Mouse (Mus musculus) testis, adult 2 months (tissue): ENCODE data around the gene Gm5431. TPM values are rescaled to one million over a fixed set of nuclear protein-coding genes. Genes with fewer than 3 reads are reported as not detected.

Source experiments
- H3K27ac ChIP-seq: fragments of 200-500 bp; 2 replicates; pipeline ENCODE4 v1.5.1; 2012; ENCODE audit warnings: low read depth, low read length; ENCODE audit not compliant: control insufficient read depth, insufficient read depth
- H3K27me3 ChIP-seq: fragments of 200-500 bp; 2 replicates; pipeline ENCODE4 v1.6.1; 2012; ENCODE audit warnings: mild to moderate bottlenecking, low read length, moderate library complexity; ENCODE audit not compliant: control insufficient read depth, insufficient read depth
- H3K36me3 ChIP-seq: fragments of 200-500 bp; 2 replicates; pipeline ENCODE4 v1.6.1; 2012; ENCODE audit warnings: mild to moderate bottlenecking, low read length; ENCODE audit not compliant: control insufficient read depth, insufficient read depth
- H3K4me1 ChIP-seq: fragments of 200-500 bp; 2 replicates; pipeline ENCODE4 v1.6.1; 2012; ENCODE audit warnings: low read length; ENCODE audit not compliant: control insufficient read depth, insufficient read depth
- H3K4me3 ChIP-seq: fragments of 200-500 bp; 2 replicates; pipeline ENCODE4 v1.5.1; 2012; ENCODE audit warnings: low read depth, mild to moderate bottlenecking, low read length, moderate library complexity, mixed read lengths; ENCODE audit not compliant: control insufficient read depth
- CTCF ChIP-seq: fragments of 200-500 bp; IDR thresholded peaks from 2 replicates; pipeline ENCODE4 v1.5.1; 2012; ENCODE audit warnings: low read depth, mild to moderate bottlenecking, inconsistent platforms, low read length, moderate library complexity; ENCODE audit not compliant: control insufficient read depth, insufficient read depth, insufficient replicate concordance
- POLR2A ChIP-seq: fragments of 200-500 bp; IDR thresholded peaks from 2 replicates; pipeline ENCODE4 v1.6.1; 2012; ENCODE audit warnings: low read depth, mild to moderate bottlenecking, inconsistent platforms, low read length, moderate library complexity; ENCODE audit not compliant: control insufficient read depth
- polyA plus RNA-seq: library from polyadenylated mRNA; depleted of rRNA; stranded (reverse); fragments of >200 nt; gene quantifications from 2 replicates; pipeline ENCODE4 v1.2.3, GENCODE M21; 2012

Gene Gm5431
- polyA plus RNA-seq, 1 experiment = 0.05 TPM

GRCm38 (mm10) chr11:48866481-48866880, 35.5 kb downstream of the Gm5431 start:
- no peaks in the 10 kb centered on the region for H3K36me3 ChIP-seq
- H3K4me3 ChIP-seq = no peak overlapping the region
- no peak overlapping the region for H3K27ac ChIP-seq
- H3K4me1 ChIP-seq = peaks cover 5% of the 10 kb centered on the region
- no peaks in the 10 kb centered on the region for H3K27me3 ChIP-seq
- TF ChIP-seq CTCF = no peak
- TF ChIP-seq POLR2A = no peak

- H3K27me3 ChIP-seq = no peaks in the 10 kb centered on the region
- H3K4me3 ChIP-seq = no peak overlapping the region
- H3K36me3 ChIP-seq = no peaks in the 10 kb centered on the region
- TF ChIP-seq CTCF (no peak), POLR2A (no peak)
- no peaks in the 10 kb centered on the region for H3K4me1 ChIP-seq
- no peak overlapping the region for H3K27ac ChIP-seq
Observed at GRCm38 (mm10) chr11:48863808-48864207, 38.2 kb downstream of the Gm5431 start.

GRCm38 (mm10) chr11:48862784-48863319, 39.2 kb downstream of the Gm5431 start:
- Histone ChIP-seq H3K36me3 (no peaks in the 10 kb centered on the region), H3K27ac (no peak overlapping the region), H3K4me1 (peaks cover 6% of the 10 kb centered on the region), H3K4me3 (no peak overlapping the region), H3K27me3 (no peaks in the 10 kb centered on the region)
- no peak for TF ChIP-seq POLR2A
- TF ChIP-seq CTCF = no peak

- H3K4me3 ChIP-seq = no peak overlapping the region
Observed at GRCm38 (mm10) chr11:48859014-48859413, 43.0 kb downstream of the Gm5431 start.

GRCm38 (mm10) chr11:48853474-48854180, 48.4 kb downstream of the Gm5431 start:
- TF ChIP-seq POLR2A (no peak), CTCF (no peak)

More at GRCm38 (mm10) chr11:48859014-48859413, 43.0 kb downstream of the Gm5431 start:
- Histone ChIP-seq H3K27me3 (no peaks in the 10 kb centered on the region), H3K4me1 (peaks cover 8% of the 10 kb centered on the region), H3K27ac (no peak overlapping the region), H3K36me3 (no peaks in the 10 kb centered on the region)
- TF ChIP-seq CTCF = peak; percentile 26; the same call in 1 of the 2 replicates
- no peak for TF ChIP-seq POLR2A

GRCm38 (mm10) chr11:48852624-48853473, 49.2 kb downstream of the Gm5431 start:
- no peak for TF ChIP-seq POLR2A
- TF ChIP-seq CTCF = no peak
- Histone ChIP-seq H3K27me3 (no peaks in the 10 kb centered on the region), H3K36me3 (no peaks in the 10 kb centered on the region), H3K4me1 (peaks cover 11% of the 10 kb centered on the region), H3K27ac (peak overlapping the region; percentile 5; the same call in 1 of the 2 replicates), H3K4me3 (peak overlapping the region; percentile 67)

More at GRCm38 (mm10) chr11:48853474-48854180, 48.4 kb downstream of the Gm5431 start:
- Histone ChIP-seq H3K27ac (peak overlapping the region; percentile 64), H3K27me3 (no peaks in the 10 kb centered on the region), H3K4me3 (peak overlapping the region; percentile 67), H3K36me3 (no peaks in the 10 kb centered on the region), H3K4me1 (peaks cover 17% of the 10 kb centered on the region)

- Histone ChIP-seq H3K4me3 (no peak overlapping the region), H3K4me1 (peaks cover 8% of the 10 kb centered on the region), H3K27ac (no peak overlapping the region), H3K27me3 (no peaks in the 10 kb centered on the region), H3K36me3 (no peaks in the 10 kb centered on the region)
- no peak for TF ChIP-seq POLR2A
- no peak for TF ChIP-seq CTCF
Observed at GRCm38 (mm10) chr11:48852190-48852589, 49.8 kb downstream of the Gm5431 start.
